ENCODE assay signal across 8 mouse cellular contexts in genomic region chr9:20887704-20888385, GRCm38 (mm10). TPM values are rescaled to one million over a fixed set of nuclear protein-coding genes. Genes with fewer than 3 reads are reported as not detected.
A peak's percentile ranks its signal among the peaks of the same experiment; 100 is the strongest.
DNase-seq lines count a peak whose midpoint lies in the region; ATAC-seq and TF ChIP-seq lines count a peak whose summit lies in the region.

Gene Ppan, plus strand, starts transcription at chr9:20888175.

- H3K27ac ChIP-seq in MEL (ENCODE audit: control insufficient read depth, low read depth, low read length) = peak within 1 kb of the TSS; percentile 94
- H3K27ac ChIP-seq in cerebellum, adult 2 months (ENCODE audit: insufficient read depth, low read length) = peak within 1 kb of the TSS; percentile 85
- peak within 1 kb of the TSS; percentile 97 for H3K27ac ChIP-seq in forebrain, postnatal 0 days (ENCODE audit: low read depth, low read length)
- peak within 1 kb of the TSS; percentile 92 for H3K27ac ChIP-seq in lung, embryonic 15.5 days

- peak within 1 kb of the TSS; percentile 78 to 81 for H3K4me3 ChIP-seq in MEL (ENCODE audit: control insufficient read depth in 1 of 2, insufficient read depth in 1 of 2, low read depth in 2 of 2, low read length in 2 of 2)
- H3K4me3 ChIP-seq in cerebellum, adult 2 months (replicated peaks; ENCODE audit: insufficient read depth, low read depth, low read length) = peak within 1 kb of the TSS; percentile 70
- H3K4me3 ChIP-seq in forebrain, postnatal 0 days (ENCODE audit: low read depth, low read length) = peak within 1 kb of the TSS; percentile 91
- peak within 1 kb of the TSS; percentile 82 for H3K4me3 ChIP-seq in lung, embryonic 15.5 days

- peaks cover 35% of the 10 kb centered on the region for H3K79me2 ChIP-seq in MEL (ENCODE audit: control insufficient read depth, insufficient read depth, low read length, poor library complexity)

- TF ChIP-seq POLR2A in MEL (IDR thresholded peaks at IDR 0.05; ENCODE audit: control insufficient read depth in 1 of 2, insufficient read depth in 1 of 2, low read depth in 1 of 2, low read length in 2 of 2, poor library complexity in 1 of 2) = no peak
- TF ChIP-seq POLR2A in cerebellum, adult 2 months (IDR thresholded peaks at IDR 0.05; ENCODE audit: borderline replicate concordance, insufficient read depth, low read length) = peak; percentile 79

- H3K36me3 ChIP-seq in MEL (ENCODE audit: control insufficient read depth in 1 of 2, insufficient read depth in 2 of 2, low read length in 2 of 2) = peaks cover 15 to 34% of the 10 kb centered on the region in 2 experiments
- H3K36me3 ChIP-seq in forebrain, postnatal 0 days (ENCODE audit: insufficient read depth) = peaks cover 37% of the 10 kb centered on the region
- H3K36me3 ChIP-seq in lung, embryonic 15.5 days = peaks cover 37% of the 10 kb centered on the region

- no peaks in the 10 kb centered on the region for H3K9me3 ChIP-seq in MEL (replicated peaks; ENCODE audit: insufficient read depth, low read length)
- no peaks in the 10 kb centered on the region for H3K9me3 ChIP-seq in forebrain, postnatal 0 days (ENCODE audit: low read length)
- no peaks in the 10 kb centered on the region for H3K9me3 ChIP-seq in lung, embryonic 15.5 days

- TF ChIP-seq RAD21 in MEL (IDR thresholded peaks at IDR 0.05; ENCODE audit: low read depth, low read length) = no peak

- peaks cover 2 to 33% of the 10 kb centered on the region in 2 experiments for H3K4me1 ChIP-seq in MEL (ENCODE audit: control insufficient read depth in 1 of 2, insufficient read depth in 2 of 2, low read length in 2 of 2)
- no peaks in the 10 kb centered on the region for H3K4me1 ChIP-seq in cerebellum, adult 2 months (ENCODE audit: control insufficient read depth, insufficient read depth, low read length)
- 0 out of 2 replicates have a peak, but pooled peaks cover 8% of the 10 kb centered on the region for H3K4me1 ChIP-seq in forebrain, postnatal 0 days (ENCODE audit: insufficient read depth)
- H3K4me1 ChIP-seq in lung, embryonic 15.5 days = peaks cover 11% of the 10 kb centered on the region

- H3K9ac ChIP-seq in MEL (ENCODE audit: control insufficient read depth, low read depth, low read length, poor library complexity, severe bottlenecking) = peak within 1 kb of the TSS; percentile 81
- H3K9ac ChIP-seq in forebrain, postnatal 0 days = peak within 1 kb of the TSS; percentile 81
- peak within 1 kb of the TSS; percentile 89 for H3K9ac ChIP-seq in lung, embryonic 15.5 days

- no peaks in the 10 kb centered on the region for H3K27me3 ChIP-seq in MEL (ENCODE audit: control insufficient read depth in 1 of 2, insufficient read depth in 2 of 2, low read length in 2 of 2)
- no peaks in the 10 kb centered on the region for H3K27me3 ChIP-seq in cerebellum, adult 2 months (ENCODE audit: control insufficient read depth, insufficient read depth, low read length)
- H3K27me3 ChIP-seq in forebrain, postnatal 0 days (ENCODE audit: insufficient read depth, low read length) = no peaks in the 10 kb centered on the region
- H3K27me3 ChIP-seq in lung, embryonic 15.5 days = no peaks in the 10 kb centered on the region

- ATAC-seq in forebrain, postnatal 0 days = peak; percentile 98
- peak; percentile 96 for ATAC-seq in lung, embryonic 15.5 days (ENCODE audit: borderline replicate concordance, extremely low read depth, low FRiP score, low TSS enrichment)

- TF ChIP-seq CTCF in MEL (IDR thresholded peaks at IDR 0.05 in 2 of 3, conservative IDR thresholded peaks at IDR 0.05 in 1 of 3; ENCODE audit: control insufficient read depth in 1 of 3, insufficient read depth in 1 of 3, low read depth in 2 of 3, low read length in 3 of 3, poor library complexity in 1 of 3, severe bottlenecking in 1 of 3) = no peak
- TF ChIP-seq CTCF in cerebellum, adult 2 months (IDR thresholded peaks at IDR 0.05; ENCODE audit: borderline replicate concordance, insufficient read depth, low read depth, low read length) = no peak
- peak; percentile 5; the same call in 1 of the 2 replicates for TF ChIP-seq CTCF in forebrain, postnatal 0 days (IDR thresholded peaks at IDR 0.05; ENCODE audit: low read depth)

- WGBS in cerebellum, adult 2 months = under 1% methylated on average over 34 of the region's 43 CpGs
- WGBS in forebrain, postnatal 0 days = under 1% methylated on average over 35 of the region's 43 CpGs
- WGBS in lung, embryonic 15.5 days = under 1% methylated on average over 43 of the region's 43 CpGs

- TF ChIP-seq EP300 in MEL (IDR thresholded peaks at IDR 0.05; ENCODE audit: low read depth in 1 of 2, low read length in 2 of 2) = no peak

- peak within 1 kb of the TSS; percentile 88 for H3K4me2 ChIP-seq in forebrain, postnatal 0 days (ENCODE audit: low read depth)
- H3K4me2 ChIP-seq in lung, embryonic 15.5 days = peak within 1 kb of the TSS; percentile 73

- peak; percentile 100 for DNase-seq in MEL (ENCODE audit: low read depth, low spot score)
- DNase-seq in cerebellum, adult 2 months = peak; percentile 96 to 97
- DNase-seq in forebrain, postnatal 0 days = peak; percentile 98
- peak; percentile 95 for DNase-seq in heart, postnatal 4 days
- peak; percentile 95 to 97 for DNase-seq in layer of hippocampus, adult 8-10 months (ENCODE audit: low spot score in 2 of 2)
- peak; percentile 94 for DNase-seq in ovary, adult 18-20 months (ENCODE audit: low spot score)
- DNase-seq in thymus, postnatal 0 days (ENCODE audit: low spot score) = peak; percentile 95

TF ChIP-seq in MEL, 35 proteins besides CTCF, POLR2A, EP300 and RAD21:
- peak; percentile 88; the same call in 1 of the 2 replicates for TF ChIP-seq POLR2AphosphoS5 (IDR thresholded peaks at IDR 0.05; ENCODE audit: borderline replicate concordance, low read depth, low read length)
- TF ChIP-seq GATA1 (IDR thresholded peaks at IDR 0.05; ENCODE audit: low read depth, low read length) = no peak

RNA-seq across cellular contexts. Expression of gene Ppan, which starts in this region (rescaled TPM):
- total RNA-seq in MEL (2012; rRNA removed) = 612 and 763 TPM in 2 replicates
- polyA plus RNA-seq in MEL (2012; ENCODE audit: insufficient read depth in 1 of 2, insufficient read length in 2 of 2, low read depth in 1 of 2, low replicate concordance in 2 of 2, missing spikeins in 1 of 2) = 100 to 1,000 TPM; 251 to 953 TPM
- 45.3 and 50.2 TPM in 2 replicates for polyA plus RNA-seq in cerebellum, adult 2 months (2012; rRNA removed)
- total RNA-seq in forebrain, postnatal 0 days (2014; rRNA removed) = 55.5 and 72.4 TPM in 2 replicates
- polyA plus RNA-seq in forebrain, postnatal 0 days (2015; fragmentation: Nextera tagmentation; extraction: Ambion mirVana) = 40.7 and 43.1 TPM in 2 replicates
- 10 to 100 TPM; 18.4 to 19.6 TPM for total RNA-seq in heart, postnatal 4 days (2021)
- total RNA-seq in layer of hippocampus, adult 8-10 months (2022) = 10 to 100 TPM; 21.8 to 28.1 (median 24.6) TPM
- polyA plus RNA-seq in lung, embryonic 15.5 days (2015; fragmentation: Nextera tagmentation; extraction: Ambion mirVana) = 67.3 and 71.3 TPM in 2 replicates
- polyA plus RNA-seq in thymus, postnatal 0 days (2015; fragmentation: Nextera tagmentation; extraction: Ambion mirVana) = 74.4 and 83.0 TPM in 2 replicates

Comparison
In these comparisons a context has a peak if more than half of its experiments do, and no peak if none do; other contexts are left out.
1. Peak in every context shown above with its lines: DNase-seq, ATAC-seq, H3K4me3 ChIP-seq and H3K27ac ChIP-seq.